Mouse (Mus musculus) inflammation-experienced regulatory T-cells, adult 6 months (primary cell): Measurements from ENCODE around the gene Dmrt2. TPM values are rescaled to one million over a fixed set of nuclear protein-coding genes. Genes with fewer than 3 reads are reported as not detected.

Experiments
- ATAC-seq: one replicate; pipeline ENCODE4 v1.8.0; 2017
- polyA plus RNA-seq, 3 experiments: library from polyadenylated mRNA; unstranded; fragments of 100-300 nt; shearing (Covaris generic); gene quantifications; one replicate each; pipeline ENCODE4 v1.2.1; 2017

Gene Dmrt2
- polyA plus RNA-seq, 3 experiments from 2014 or later = not detected

- ATAC-seq = no peak
These were observed 26.6 kb downstream of the Dmrt2 start for GRCm38 (mm10) chr19:25698850-25699249.

- ATAC-seq = no peak
These were observed 41.2 kb downstream of the Dmrt2 start for GRCm38 (mm10) chr19:25713382-25713781.

- no peak for ATAC-seq
These were observed 42.7 kb downstream of the Dmrt2 start for GRCm38 (mm10) chr19:25714927-25715326.

GRCm38 (mm10) chr19:25722616-25723015 is 50.4 kb downstream of the Dmrt2 start:
- no peak for ATAC-seq

Other genes with a start within 250 kb of the Dmrt2 start
- gene Dmrt1, start 166.8 kb upstream of the Dmrt2 start, polyA plus RNA-seq = not detected
- gene Dmrt3, start 62.1 kb upstream of the Dmrt2 start, polyA plus RNA-seq = not detected